Mouse (Mus musculus): ENCODE results near the gene Cdh3. TPM values are rescaled to one million over a fixed set of nuclear protein-coding genes. Genes with fewer than 3 reads are reported as not detected.

The Cdh3 gene
- polyA plus RNA-seq (2014; fragmentation: Nextera tagmentation; extraction: Ambion mirVana), result 18.2 and 21.1 TPM in 2 replicates

GRCm38 (mm10) chr8:106510365-106510975 is at the start of gene Cdh3:
TSS of gene Cdh3 (plus strand) at chr8:106510891.
- peak within 1 kb of the TSS; percentile 87 for H3K27ac ChIP-seq (ENCODE audit: low read depth, low read length)
- no peaks in the 10 kb centered on the region for H3K9me3 ChIP-seq (ENCODE audit: control insufficient read depth, low read length)
- H3K27me3 ChIP-seq (ENCODE audit: control insufficient read depth, insufficient read depth, low read length), result peaks cover 8% of the 10 kb centered on the region; the same call in 1 of the 2 replicates
- ATAC-seq (ENCODE audit: low FRiP score, low TSS enrichment), result peak; percentile 73
- peak within 1 kb of the TSS; percentile 51 for H3K4me2 ChIP-seq (replicated peaks; ENCODE audit: low read depth, low read length)
- H3K9ac ChIP-seq (ENCODE audit: low read depth, low read length), result peak within 1 kb of the TSS; percentile 69
- H3K36me3 ChIP-seq (ENCODE audit: control insufficient read depth, insufficient read depth, low read length), result no peaks in the 10 kb centered on the region
- WGBS, result under 1% methylated on average over 34 of the region's 34 CpGs
- peaks cover 26% of the 10 kb centered on the region for H3K4me1 ChIP-seq (ENCODE audit: control insufficient read depth, insufficient read depth, low read length)
- H3K4me3 ChIP-seq (ENCODE audit: low read length), result peak within 1 kb of the TSS; percentile 52

DNA sequence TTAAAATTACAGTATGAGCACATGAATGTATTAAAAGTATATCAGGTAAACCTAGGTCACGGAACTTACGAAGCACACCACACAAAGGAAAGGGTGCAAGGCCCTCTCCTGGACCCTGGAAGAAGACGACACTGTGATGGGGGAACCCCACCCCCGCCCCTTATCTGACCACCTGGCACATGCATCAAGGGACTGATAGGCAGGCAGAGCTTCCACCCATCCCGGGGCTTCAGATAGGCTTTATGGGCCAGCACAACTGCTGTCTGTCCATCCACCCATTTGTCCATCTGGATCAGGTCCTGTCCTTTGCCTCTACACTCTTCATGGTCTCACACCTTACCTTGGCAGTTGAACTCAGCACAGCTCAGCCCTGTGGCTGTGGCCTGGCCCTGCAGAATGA is 48.6 kb upstream of the Cdh3 start:
- Histone ChIP-seq H3K36me3 (ENCODE audit: control insufficient read depth, insufficient read depth, low read length) (no peaks in the 10 kb centered on the region), H3K9ac (ENCODE audit: low read depth, low read length) (no peak overlapping the region), H3K27ac (ENCODE audit: low read depth, low read length) (no peak overlapping the region), H3K9me3 (ENCODE audit: control insufficient read depth, low read length) (no peaks in the 10 kb centered on the region), H3K27me3 (ENCODE audit: control insufficient read depth, insufficient read depth, low read length) (no peaks in the 10 kb centered on the region), H3K4me1 (ENCODE audit: control insufficient read depth, insufficient read depth, low read length) (0 out of 2 replicates have a peak, but pooled peaks cover 4% of the 10 kb centered on the region), H3K4me2 (replicated peaks; ENCODE audit: low read depth, low read length) (no peak overlapping the region), H3K4me3 (ENCODE audit: low read length) (no peak overlapping the region)
- 72% methylated on average over 5 of the region's 5 CpGs for WGBS
- ATAC-seq (ENCODE audit: low FRiP score, low TSS enrichment), result no peak

DNA sequence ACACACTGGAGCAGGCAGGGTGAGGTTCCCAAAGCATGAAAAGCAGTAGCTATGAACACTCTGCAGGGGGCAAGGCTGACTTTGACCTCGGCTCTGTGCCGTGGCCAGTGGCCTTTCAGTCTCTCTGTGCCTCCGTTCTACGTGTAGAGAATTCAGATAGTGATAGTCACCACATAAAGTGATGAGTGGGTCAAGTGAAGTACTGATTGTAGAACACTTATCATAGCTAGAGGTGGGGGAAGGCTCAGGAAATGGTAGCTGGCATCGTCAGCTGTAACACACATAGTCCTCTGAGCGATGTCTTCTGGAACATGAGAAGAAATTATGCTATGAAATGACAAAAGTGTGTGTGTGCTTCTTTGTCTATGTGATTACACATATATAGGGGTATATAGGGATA is 46.9 kb upstream of the Cdh3 start:
- no peak overlapping the region for H3K4me2 ChIP-seq (replicated peaks; ENCODE audit: low read depth, low read length)
- H3K4me1 ChIP-seq (ENCODE audit: control insufficient read depth, insufficient read depth, low read length), result 0 out of 2 replicates have a peak, but pooled peaks cover 4% of the 10 kb centered on the region
- no peaks in the 10 kb centered on the region for H3K9me3 ChIP-seq (ENCODE audit: control insufficient read depth, low read length)
- ATAC-seq (ENCODE audit: low FRiP score, low TSS enrichment), result no peak
- no peak overlapping the region for H3K4me3 ChIP-seq (ENCODE audit: low read length)
- H3K27me3 ChIP-seq (ENCODE audit: control insufficient read depth, insufficient read depth, low read length), result no peaks in the 10 kb centered on the region
- H3K36me3 ChIP-seq (ENCODE audit: control insufficient read depth, insufficient read depth, low read length), result no peaks in the 10 kb centered on the region
- WGBS, result 90% methylated on average over 6 of the region's 6 CpGs
- H3K9ac ChIP-seq (ENCODE audit: low read depth, low read length), result no peak overlapping the region
- H3K27ac ChIP-seq (ENCODE audit: low read depth, low read length), result no peak overlapping the region

- no peaks in the 10 kb centered on the region for H3K27me3 ChIP-seq (ENCODE audit: control insufficient read depth, insufficient read depth, low read length)
- no peaks in the 10 kb centered on the region for H3K36me3 ChIP-seq (ENCODE audit: control insufficient read depth, insufficient read depth, low read length)
- no peaks in the 10 kb centered on the region for H3K4me1 ChIP-seq (ENCODE audit: control insufficient read depth, insufficient read depth, low read length)
- H3K4me2 ChIP-seq (replicated peaks; ENCODE audit: low read depth, low read length), result no peak overlapping the region
- H3K4me3 ChIP-seq (ENCODE audit: low read length), result no peak overlapping the region
- WGBS, result 45% methylated on average over 7 of the region's 7 CpGs
- no peaks in the 10 kb centered on the region for H3K9me3 ChIP-seq (ENCODE audit: control insufficient read depth, low read length)
- peak; percentile 69; the same call in 1 of the 2 replicates for ATAC-seq (ENCODE audit: low FRiP score, low TSS enrichment)
- no peak overlapping the region for H3K9ac ChIP-seq (ENCODE audit: low read depth, low read length)
- no peak overlapping the region for H3K27ac ChIP-seq (ENCODE audit: low read depth, low read length)
Observed at GRCm38 (mm10) chr8:106469485-106469884, 41.2 kb upstream of the Cdh3 start.

DNA sequence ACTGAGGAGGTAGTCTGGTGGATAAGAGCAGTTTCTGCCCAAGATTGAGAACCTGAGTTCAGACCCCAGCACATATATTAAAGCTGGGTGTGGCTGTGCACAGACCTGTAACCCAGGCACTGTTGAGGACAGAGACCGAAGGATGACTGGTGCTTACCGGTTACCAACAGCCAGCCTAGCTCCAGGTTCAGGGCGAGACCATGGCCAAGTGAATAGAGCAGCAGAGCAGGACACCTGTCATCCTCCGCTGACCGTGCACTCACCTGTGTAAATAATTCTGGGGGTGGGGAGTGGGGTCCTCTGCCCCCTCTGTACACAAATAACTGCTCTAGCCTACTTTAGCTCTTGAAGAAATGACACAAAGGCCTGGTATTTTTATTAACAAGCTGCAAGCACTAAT is 36.7 kb upstream of the Cdh3 start:
- Histone ChIP-seq H3K4me2 (replicated peaks; ENCODE audit: low read depth, low read length) (no peak overlapping the region), H3K9me3 (ENCODE audit: control insufficient read depth, low read length) (0 out of 2 replicates have a peak, but pooled peaks cover 5% of the 10 kb centered on the region), H3K27ac (ENCODE audit: low read depth, low read length) (no peak overlapping the region), H3K36me3 (ENCODE audit: control insufficient read depth, insufficient read depth, low read length) (no peaks in the 10 kb centered on the region), H3K27me3 (ENCODE audit: control insufficient read depth, insufficient read depth, low read length) (no peaks in the 10 kb centered on the region), H3K4me3 (ENCODE audit: low read length) (no peak overlapping the region), H3K4me1 (ENCODE audit: control insufficient read depth, insufficient read depth, low read length) (no peaks in the 10 kb centered on the region), H3K9ac (ENCODE audit: low read depth, low read length) (no peak overlapping the region)
- WGBS, result 72% methylated on average over 5 of the region's 5 CpGs
- no peak for ATAC-seq (ENCODE audit: low FRiP score, low TSS enrichment)

- H3K9ac ChIP-seq (ENCODE audit: low read depth, low read length), result no peak within 1 kb of the TSS
- H3K9me3 ChIP-seq (ENCODE audit: control insufficient read depth, low read length), result no peaks in the 10 kb centered on the region
- H3K4me1 ChIP-seq (ENCODE audit: control insufficient read depth, insufficient read depth, low read length), result no peaks in the 10 kb centered on the region
- ATAC-seq (ENCODE audit: low FRiP score, low TSS enrichment), result no peak
- H3K36me3 ChIP-seq (ENCODE audit: control insufficient read depth, insufficient read depth, low read length), result no peaks in the 10 kb centered on the region
- WGBS, result 59% methylated on average over 8 of the region's 8 CpGs
- peak within 1 kb of the TSS; percentile 3; the same call in 1 of the 2 replicates for H3K27ac ChIP-seq (ENCODE audit: low read depth, low read length)
- no peak within 1 kb of the TSS for H3K4me2 ChIP-seq (replicated peaks; ENCODE audit: low read depth, low read length)
- no peaks in the 10 kb centered on the region for H3K27me3 ChIP-seq (ENCODE audit: control insufficient read depth, insufficient read depth, low read length)
- H3K4me3 ChIP-seq (ENCODE audit: low read length), result no peak within 1 kb of the TSS
Observed at GRCm38 (mm10) chr8:106500018-106500685, 10.5 kb upstream of the Cdh3 start, which contains the start of gene 6030452D12Rik. TSS of gene 6030452D12Rik (plus strand) at chr8:106500522.

DNA sequence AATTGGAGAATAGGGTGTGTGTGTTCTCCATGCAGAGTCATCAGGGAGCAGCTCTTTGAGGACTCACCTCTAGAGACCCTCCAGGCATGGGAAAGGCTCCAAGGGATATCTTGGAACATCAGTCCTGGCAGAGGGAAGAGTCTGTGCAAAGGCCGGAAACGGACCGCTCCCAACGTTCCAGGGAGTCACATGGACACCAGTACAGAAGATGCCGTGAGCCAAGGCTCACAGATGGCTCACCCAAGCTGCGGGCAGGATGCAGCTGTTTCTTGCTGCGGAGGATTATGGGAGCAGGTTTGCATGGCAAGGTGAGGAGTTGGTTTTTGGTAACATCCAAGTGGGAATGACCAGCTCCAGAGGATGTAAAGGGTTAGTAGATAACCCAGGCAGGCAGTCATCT is 6.5 kb upstream of the Cdh3 start:
- Histone ChIP-seq H3K36me3 (ENCODE audit: control insufficient read depth, insufficient read depth, low read length) (no peaks in the 10 kb centered on the region), H3K27ac (ENCODE audit: low read depth, low read length) (no peak overlapping the region), H3K9me3 (ENCODE audit: control insufficient read depth, low read length) (no peaks in the 10 kb centered on the region), H3K4me2 (replicated peaks; ENCODE audit: low read depth, low read length) (no peak overlapping the region), H3K4me1 (ENCODE audit: control insufficient read depth, insufficient read depth, low read length) (peaks cover 10% of the 10 kb centered on the region), H3K27me3 (ENCODE audit: control insufficient read depth, insufficient read depth, low read length) (no peaks in the 10 kb centered on the region), H3K9ac (ENCODE audit: low read depth, low read length) (no peak overlapping the region), H3K4me3 (ENCODE audit: low read length) (no peak overlapping the region)
- ATAC-seq (ENCODE audit: low FRiP score, low TSS enrichment), result no peak
- 90% methylated on average over 7 of the region's 7 CpGs for WGBS

DNA sequence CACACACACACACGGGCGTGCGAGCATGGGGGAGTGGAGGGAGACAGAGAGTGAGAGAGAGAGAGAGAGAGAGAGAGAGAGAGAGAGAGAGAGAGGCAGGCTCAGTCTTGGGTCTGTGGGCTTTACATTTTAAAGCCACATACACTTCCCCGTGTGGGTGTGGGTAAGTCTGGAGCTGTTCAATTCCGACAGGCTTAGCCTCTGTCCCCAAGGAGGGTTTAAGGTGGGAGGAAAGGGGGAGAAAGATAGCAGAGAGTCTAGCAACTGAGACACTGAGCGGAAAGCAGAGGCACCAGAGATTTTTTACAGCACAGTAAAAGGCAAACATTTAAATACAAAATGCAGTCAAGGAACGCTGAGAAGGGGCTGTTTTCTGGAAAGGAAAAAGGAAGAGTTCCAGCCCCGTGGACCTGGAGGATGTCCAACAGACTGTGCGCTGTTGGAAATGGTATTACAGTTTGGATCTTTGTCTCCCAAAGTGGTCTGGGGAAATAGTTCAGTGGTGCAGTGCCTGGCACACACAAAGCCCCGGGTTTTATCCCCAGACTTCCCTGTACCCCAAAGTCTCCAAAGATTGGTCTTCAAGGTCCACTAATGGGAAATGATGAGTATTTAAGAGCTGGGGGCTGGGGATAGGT is 5.2 kb upstream of the Cdh3 start:
- H3K27ac ChIP-seq (ENCODE audit: low read depth, low read length), result no peak overlapping the region
- H3K4me3 ChIP-seq (ENCODE audit: low read length), result no peak overlapping the region
- no peaks in the 10 kb centered on the region for H3K27me3 ChIP-seq (ENCODE audit: control insufficient read depth, insufficient read depth, low read length)
- 59% methylated on average over 10 of the region's 10 CpGs for WGBS
- ATAC-seq (ENCODE audit: low FRiP score, low TSS enrichment), result no peak
- H3K36me3 ChIP-seq (ENCODE audit: control insufficient read depth, insufficient read depth, low read length), result no peaks in the 10 kb centered on the region
- H3K9ac ChIP-seq (ENCODE audit: low read depth, low read length), result no peak overlapping the region
- peaks cover 13% of the 10 kb centered on the region for H3K4me1 ChIP-seq (ENCODE audit: control insufficient read depth, insufficient read depth, low read length)
- no peaks in the 10 kb centered on the region for H3K9me3 ChIP-seq (ENCODE audit: control insufficient read depth, low read length)
- no peak overlapping the region for H3K4me2 ChIP-seq (replicated peaks; ENCODE audit: low read depth, low read length)

- 96% methylated on average over 1 of the region's 1 CpGs for WGBS
- Histone ChIP-seq H3K27ac (ENCODE audit: low read depth, low read length) (no peak overlapping the region), H3K27me3 (ENCODE audit: control insufficient read depth, insufficient read depth, low read length) (peaks cover 6% of the 10 kb centered on the region; the same call in 1 of the 2 replicates), H3K4me3 (ENCODE audit: low read length) (no peak overlapping the region), H3K36me3 (ENCODE audit: control insufficient read depth, insufficient read depth, low read length) (no peaks in the 10 kb centered on the region), H3K9ac (ENCODE audit: low read depth, low read length) (no peak overlapping the region), H3K4me1 (ENCODE audit: control insufficient read depth, insufficient read depth, low read length) (peaks cover 18% of the 10 kb centered on the region), H3K9me3 (ENCODE audit: control insufficient read depth, low read length) (no peaks in the 10 kb centered on the region), H3K4me2 (replicated peaks; ENCODE audit: low read depth, low read length) (no peak overlapping the region)
- no peak for ATAC-seq (ENCODE audit: low FRiP score, low TSS enrichment)
Observed at GRCm38 (mm10) chr8:106506106-106506505, 4.6 kb upstream of the Cdh3 start.

Data from kidney, embryonic 14.5 days (tissue).